Mouse (Mus musculus) myocyte (in vitro differentiated cells): ENCODE data around the gene Ankrd35. TPM values are rescaled to one million over a fixed set of nuclear protein-coding genes. Genes with fewer than 3 reads are reported as not detected.

Source experiments
- H3K27me3 ChIP-seq: one replicate; pipeline ENCODE4 v1.6.1; 2011; ENCODE audit not compliant: control insufficient read depth, insufficient read depth, insufficient read length
- H3K36me3 ChIP-seq: one replicate; pipeline ENCODE4 v1.6.1; 2011; ENCODE audit not compliant: control insufficient read depth, insufficient read depth
- H3K4me2 ChIP-seq: one replicate; pipeline ENCODE4 v1.6.1; 2011; ENCODE audit warnings: low read depth, control low read depth
- H3K4me3 ChIP-seq: one replicate; pipeline ENCODE4 v1.5.1; 2011; ENCODE audit warnings: mild to moderate bottlenecking, control low read depth, moderate library complexity
- H3K79me2 ChIP-seq: one replicate; pipeline ENCODE4 v1.6.1; 2011; ENCODE audit not compliant: control insufficient read depth, insufficient read depth
- H3ac ChIP-seq: one replicate; pipeline ENCODE4 v1.6.1; 2011; ENCODE audit not compliant: control insufficient read depth, insufficient read length
- CEBPB ChIP-seq: IDR thresholded peaks from 2 replicates; pipeline ENCODE4 v1.6.1; 2011; ENCODE audit warnings: mild to moderate bottlenecking, moderate library complexity; ENCODE audit not compliant: poor library complexity, insufficient read depth, severe bottlenecking
- E2F4 ChIP-seq: IDR thresholded peaks from one replicate; pipeline ENCODE4 v1.6.1; 2011; ENCODE audit warnings: mild to moderate bottlenecking, control low read depth, moderate library complexity; ENCODE audit not compliant: insufficient read depth
- MAX ChIP-seq: IDR thresholded peaks from one replicate; pipeline ENCODE4 v1.6.1; 2011; ENCODE audit warnings: low read depth, mild to moderate bottlenecking, control low read depth
- MYOD1 ChIP-seq, 3 experiments: IDR thresholded peaks; one replicate each; pipeline ENCODE4 v1.6.1; 2011; ENCODE audit warnings: control low read depth in 2 of 3, low read depth in 2 of 3, mild to moderate bottlenecking in 2 of 3, moderate library complexity in 1 of 3; ENCODE audit not compliant: insufficient read length in 2 of 3, control insufficient read depth in 1 of 3
- MYOG ChIP-seq, 3 experiments: IDR thresholded peaks; one replicate each; pipeline ENCODE4 v1.6.1; 2011; ENCODE audit warnings: control low read depth in 2 of 3, low read depth in 2 of 3, mild to moderate bottlenecking in 2 of 3; ENCODE audit not compliant: insufficient read length in 2 of 3, control insufficient read depth in 1 of 3, insufficient read depth in 1 of 3
- POLR2A ChIP-seq: IDR thresholded peaks from one replicate; pipeline ENCODE4 v1.6.1; 2011; ENCODE audit warnings: low read depth, mild to moderate bottlenecking, control low read depth, moderate library complexity; ENCODE audit not compliant: insufficient read length
- POLR2AphosphoS2 ChIP-seq: IDR thresholded peaks from one replicate; pipeline ENCODE4 v1.6.1; 2011; ENCODE audit warnings: low read depth, control low read depth; ENCODE audit not compliant: insufficient read length
- REST ChIP-seq: IDR thresholded peaks from one replicate; pipeline ENCODE4 v1.6.1; 2011; ENCODE audit warnings: mild to moderate bottlenecking, control low read depth, moderate library complexity; ENCODE audit not compliant: insufficient read depth, insufficient read length
- SRF ChIP-seq: IDR thresholded peaks from one replicate; pipeline ENCODE4 v1.6.1; 2011; ENCODE audit warnings: low read depth; ENCODE audit not compliant: control insufficient read depth, insufficient read length
- TCF12 ChIP-seq: IDR thresholded peaks from one replicate; pipeline ENCODE4 v1.6.1; 2011; ENCODE audit warnings: mild to moderate bottlenecking, control low read depth; ENCODE audit not compliant: poor library complexity, insufficient read depth, severe bottlenecking
- TCF3 ChIP-seq: IDR thresholded peaks from one replicate; pipeline ENCODE4 v1.6.1; 2011; ENCODE audit warnings: low read depth, control low read depth; ENCODE audit not compliant: insufficient read length
- USF1 ChIP-seq: IDR thresholded peaks from one replicate; pipeline ENCODE4 v1.6.1; 2011; ENCODE audit warnings: low read depth, mild to moderate bottlenecking, control low read depth, moderate library complexity
- polyA plus RNA-seq: library from polyadenylated mRNA; unstranded; fragments of >200 nt; fragmentation: generic; extraction: Trizol; gene quantifications from one replicate; pipeline ENCODE4 v1.2.1, GENCODE M21; 2012; ENCODE audit warnings: missing spikeins

The Ankrd35 gene
- polyA plus RNA-seq, 1 experiment = 0.37 TPM

DNA sequence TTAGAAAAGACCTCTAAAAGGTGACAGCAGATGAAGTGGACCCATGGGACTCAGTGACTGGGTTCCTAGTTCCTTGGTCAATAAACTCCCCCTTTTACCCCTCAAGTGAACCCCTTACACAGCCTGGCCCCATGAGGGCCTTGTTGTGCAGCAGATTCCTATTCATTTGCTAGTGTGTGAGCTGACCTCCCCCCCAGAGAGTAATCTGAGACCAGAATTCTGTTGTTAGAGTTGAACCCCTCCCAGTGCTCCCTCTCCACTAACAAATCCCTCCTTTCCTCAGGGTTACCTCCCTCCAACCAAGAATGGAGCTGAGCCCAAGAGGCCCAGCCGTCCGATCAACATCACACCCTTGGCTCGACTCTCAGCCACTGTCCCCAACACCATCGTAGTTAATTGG, 31.1 kb downstream of the Ankrd35 start:
- TF ChIP-seq TCF12 = no peak
- no peak for TF ChIP-seq TCF3
- no peak for TF ChIP-seq POLR2A
- no peak for TF ChIP-seq MYOG (IDR thresholded peaks at IDR 0.05; ENCODE audit: control insufficient read depth in 1 of 3, insufficient read depth in 1 of 3, insufficient read length in 2 of 3, low read depth in 2 of 3)
- no peak for TF ChIP-seq MAX
- H3K27me3 ChIP-seq = no peaks in the 10 kb centered on the region
- no peak overlapping the region for H3K4me2 ChIP-seq
- H3K36me3 ChIP-seq = peaks cover 21% of the 10 kb centered on the region
- H3ac ChIP-seq = no peak overlapping the region
- H3K4me3 ChIP-seq = no peak overlapping the region
- peaks cover 9% of the 10 kb centered on the region for H3K79me2 ChIP-seq

DNA sequence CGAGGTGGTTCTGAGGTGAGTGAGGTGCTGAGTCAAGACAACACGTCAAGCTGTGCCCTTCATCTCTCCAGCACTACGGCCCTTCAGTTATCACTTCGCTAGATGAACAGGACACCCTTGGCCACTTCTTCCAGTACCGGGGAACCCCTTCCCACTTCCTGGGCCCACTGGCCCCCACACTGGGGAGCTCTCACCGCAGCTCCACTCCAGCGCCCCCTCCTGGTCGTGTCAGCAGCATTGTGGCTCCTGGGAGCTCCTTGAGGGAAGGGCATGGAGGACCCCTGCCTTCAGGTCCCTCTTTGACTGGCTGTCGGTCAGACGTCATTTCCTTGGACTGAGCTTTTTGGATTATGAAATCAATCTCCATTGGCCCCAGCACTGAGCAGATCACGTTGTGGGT, 34.8 kb downstream of the Ankrd35 start:
- TF ChIP-seq TCF3 (no peak), MYOG (IDR thresholded peaks at IDR 0.05; ENCODE audit: control insufficient read depth in 1 of 3, insufficient read depth in 1 of 3, insufficient read length in 2 of 3, low read depth in 2 of 3) (no peak), TCF12 (no peak), POLR2A (no peak), POLR2AphosphoS2 (no peak), REST (no peak), MYOD1 (IDR thresholded peaks at IDR 0.05; ENCODE audit: control insufficient read depth in 1 of 3, insufficient read length in 2 of 3, low read depth in 2 of 3) (no peak), MAX (no peak), USF1 (no peak), CEBPB (no peak), E2F4 (no peak), SRF (no peak)
- peaks cover 21% of the 10 kb centered on the region for H3K36me3 ChIP-seq
- H3ac ChIP-seq = no peak overlapping the region
- no peak overlapping the region for H3K4me2 ChIP-seq
- H3K4me3 ChIP-seq = no peak overlapping the region
- no peaks in the 10 kb centered on the region for H3K79me2 ChIP-seq
- H3K27me3 ChIP-seq = no peaks in the 10 kb centered on the region

DNA sequence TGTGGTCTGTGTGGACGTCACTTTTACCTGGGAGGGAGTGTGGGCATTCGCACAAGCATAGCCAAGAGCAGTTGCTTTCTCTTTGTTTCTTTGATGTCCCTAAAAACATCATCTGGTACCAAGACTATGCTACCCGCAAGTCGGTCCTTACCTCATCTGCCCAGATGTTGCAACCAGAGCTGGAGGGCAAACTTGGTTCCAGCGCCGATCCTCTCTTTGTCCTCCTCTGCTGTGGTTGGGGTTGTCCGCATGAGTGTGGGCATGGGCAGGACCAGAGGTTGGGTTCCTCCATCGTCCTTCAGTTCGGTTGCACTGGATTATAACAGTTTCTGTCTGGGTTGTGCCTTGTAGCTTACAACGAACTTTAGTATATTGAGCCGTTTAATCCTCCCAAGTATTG, 36.3 kb downstream of the Ankrd35 start:
- H3K36me3 ChIP-seq = peaks cover 21% of the 10 kb centered on the region
- no peaks in the 10 kb centered on the region for H3K79me2 ChIP-seq
- no peaks in the 10 kb centered on the region for H3K27me3 ChIP-seq
- no peak overlapping the region for H3K4me2 ChIP-seq
- H3ac ChIP-seq = no peak overlapping the region
- H3K4me3 ChIP-seq = no peak overlapping the region
- no peak for TF ChIP-seq MYOD1 (IDR thresholded peaks at IDR 0.05; ENCODE audit: control insufficient read depth in 1 of 3, insufficient read length in 2 of 3, low read depth in 2 of 3)
- TF ChIP-seq POLR2AphosphoS2 = peak; percentile 21

DNA sequence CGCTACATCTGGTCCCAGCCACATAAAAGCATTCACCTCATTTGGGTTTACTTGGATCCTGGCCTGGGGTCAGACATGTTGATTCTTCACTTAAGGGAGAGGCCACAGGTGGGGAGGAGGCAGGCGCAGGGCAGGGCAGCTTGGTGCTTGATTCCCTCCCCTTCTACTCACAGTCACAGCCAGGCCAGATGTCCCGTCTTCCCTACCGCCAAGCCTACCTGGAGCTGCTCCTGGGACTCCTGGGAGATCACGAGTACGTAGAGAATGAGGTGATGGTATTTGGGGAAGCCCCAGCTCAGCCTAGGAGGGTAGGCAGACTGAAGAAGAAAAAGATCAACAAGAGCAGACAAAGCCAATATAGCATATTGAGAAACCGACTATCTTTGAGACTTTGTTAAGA, 37.1 kb downstream of the Ankrd35 start:
- Histone ChIP-seq H3K4me2 (no peak overlapping the region), H3ac (no peak overlapping the region), H3K36me3 (peaks cover 21% of the 10 kb centered on the region), H3K27me3 (no peaks in the 10 kb centered on the region), H3K4me3 (no peak overlapping the region), H3K79me2 (no peaks in the 10 kb centered on the region)
- TF ChIP-seq POLR2AphosphoS2 (peak; percentile 61), TCF3 (no peak)

DNA sequence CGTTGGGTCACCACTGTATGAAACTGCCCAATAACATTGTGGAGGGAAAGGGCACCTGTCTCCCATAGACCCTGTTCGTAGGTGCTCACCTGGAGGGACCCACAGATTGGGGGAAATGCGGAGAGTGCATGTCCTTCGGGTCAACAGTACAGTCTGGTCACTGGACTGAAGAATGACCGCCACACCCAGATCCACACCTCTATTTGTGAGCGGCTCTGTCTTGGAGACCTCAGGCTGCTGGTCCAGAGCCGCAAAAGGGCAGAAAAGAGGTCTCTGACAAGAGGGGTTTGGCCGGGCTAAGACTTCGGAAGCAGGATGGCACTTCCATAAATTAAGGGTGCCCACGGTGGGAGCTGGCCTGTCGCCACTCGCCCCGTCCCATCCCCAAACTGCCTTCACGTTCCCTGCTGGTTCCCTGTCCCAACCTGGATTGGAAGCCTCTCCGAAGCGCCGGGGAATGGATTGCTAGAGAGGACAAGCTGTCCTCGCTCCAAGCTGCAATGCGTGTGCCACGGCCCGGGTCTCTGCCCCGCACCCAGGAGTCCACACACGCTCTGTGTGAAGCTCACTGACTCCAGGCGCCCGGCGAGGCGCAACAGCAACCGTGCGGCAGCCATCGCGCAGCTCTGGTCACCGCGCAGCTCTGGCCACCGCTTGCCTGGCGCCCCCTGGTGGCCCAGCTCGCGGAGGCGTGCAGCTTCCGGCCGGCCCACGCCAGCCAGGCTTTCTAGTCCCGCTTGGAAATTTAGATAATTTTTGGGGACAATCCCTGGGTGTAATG, 38.2 kb downstream of the Ankrd35 start, which contains the start of gene Nudt17:
Gene Nudt17 (minus strand): TSS at position 660 of the 781 bp plus-strand sequence.
- Histone ChIP-seq H3K79me2 (no peaks in the 10 kb centered on the region), H3K36me3 (peaks cover 14% of the 10 kb centered on the region), H3K4me3 (peak within 1 kb of the TSS; percentile 19), H3ac (no peak within 1 kb of the TSS), H3K27me3 (no peaks in the 10 kb centered on the region), H3K4me2 (peak within 1 kb of the TSS; percentile 92)
- TF ChIP-seq MYOD1 (IDR thresholded peaks at IDR 0.05; ENCODE audit: control insufficient read depth in 1 of 3, insufficient read length in 2 of 3, low read depth in 2 of 3) (peak in 1 of 3 experiments; percentile 34), SRF (peak; percentile 19), REST (no peak), TCF12 (no peak), POLR2A (peak; percentile 69), POLR2AphosphoS2 (peak; percentile 78)
